Mouse (Mus musculus) forebrain, postnatal 0 days (tissue): ENCODE data around the gene Bzw2. TPM values are rescaled to one million over a fixed set of nuclear protein-coding genes. Genes with fewer than 3 reads are reported as not detected.
"Not testable (repeated sequence)": the region's sequence is repeated elsewhere in the genome, so short reads cannot be mapped to it uniquely, and the experiment has no call there.

Experiments
- ATAC-seq: fragments of 200-750 bp; cut with Nextera tagmentation; 2 replicates; pipeline ENCODE4 v1.8.0; 2017; ENCODE audit warnings: mild to moderate bottlenecking, moderate library complexity
- DNase-seq: peaks from one replicate; pipeline ENCODE4 v3.0.0-alpha.2; 2015
- H3K27ac ChIP-seq: fragments of 300-500 bp; sonication (generic); 2 replicates; pipeline ENCODE4 v1.5.1; 2014; ENCODE audit warnings: low read depth, mild to moderate bottlenecking, antibody characterized with exemption, low read length, moderate library complexity, mixed read lengths
- H3K27me3 ChIP-seq: fragments of 300-500 bp; sonication (generic); 2 replicates; pipeline ENCODE4 v1.6.1; 2014; ENCODE audit warnings: mild to moderate bottlenecking, low read length, mixed read lengths; ENCODE audit not compliant: insufficient read depth
- H3K36me3 ChIP-seq: fragments of 300-500 bp; sonication (generic); 2 replicates; pipeline ENCODE4 v1.6.1; 2014; ENCODE audit warnings: mild to moderate bottlenecking, moderate library complexity; ENCODE audit not compliant: insufficient read depth
- H3K4me1 ChIP-seq: fragments of 300-500 bp; sonication (generic); 2 replicates; pipeline ENCODE4 v1.6.1; 2014; ENCODE audit warnings: antibody characterized with exemption; ENCODE audit not compliant: insufficient read depth
- H3K4me2 ChIP-seq: fragments of 300-500 bp; sonication (generic); 2 replicates; pipeline ENCODE4 v1.6.1; 2014; ENCODE audit warnings: low read depth, mild to moderate bottlenecking, moderate library complexity
- H3K4me3 ChIP-seq: fragments of 300-500 bp; sonication (generic); 2 replicates; pipeline ENCODE4 v1.5.1; 2014; ENCODE audit warnings: low read depth, low read length, mixed read lengths
- H3K9ac ChIP-seq: fragments of 300-500 bp; sonication (generic); 2 replicates; pipeline ENCODE4 v1.6.1; 2014; ENCODE audit warnings: mild to moderate bottlenecking
- H3K9me3 ChIP-seq: fragments of 300-500 bp; sonication (generic); 2 replicates; pipeline ENCODE4 v1.6.1; 2016; ENCODE audit warnings: low read length
- CTCF ChIP-seq: sonication (generic); IDR thresholded peaks from 2 replicates; pipeline ENCODE4 v1.5.1; 2016; ENCODE audit warnings: antibody characterized with exemption, control low read depth, low read depth
- WGBS: fragments of 180-500 bp; shearing (Covaris S2); extraction: QIAGEN DNeasy Blood & Tissue Kit; methylation state at CpG from one replicate; pipeline ENCODE4 v1.1.7; 2014; 5-methylcytosine and 5-hydroxymethylcytosine counted together
- polyA plus RNA-seq: library from polyadenylated mRNA; unstranded; fragments of >200 nt; fragmentation: Nextera tagmentation; extraction: Ambion mirVana; gene quantifications from 2 replicates; pipeline ENCODE4 v1.2.1, GENCODE M21; 2015
- total RNA-seq: library from RNA; depleted of rRNA; stranded (reverse); fragments of >200 nt; gene quantifications from 2 replicates; pipeline ENCODE4 v1.2.3, GENCODE M21; 2014; rRNA removed

Gene Bzw2
- total RNA-seq = 379 and 428 TPM in 2 replicates
- 433 and 494 TPM in 2 replicates for polyA plus RNA-seq

- H3K27me3 ChIP-seq = no peaks in the 10 kb centered on the region
- H3K27ac ChIP-seq = peak within 1 kb of the TSS; percentile 91
- no peaks in the 10 kb centered on the region for H3K9me3 ChIP-seq
- peak; percentile 82 for DNase-seq
- peak within 1 kb of the TSS; percentile 79 for H3K4me3 ChIP-seq
- H3K4me1 ChIP-seq = peaks cover 13% of the 10 kb centered on the region; the same call in 1 of the 2 replicates
- WGBS = 3% methylated on average over 26 of the region's 26 CpGs
- H3K9ac ChIP-seq = peak within 1 kb of the TSS; percentile 85
- peak within 1 kb of the TSS; percentile 77 for H3K4me2 ChIP-seq
- peak; percentile 15 for ATAC-seq
- no peaks in the 10 kb centered on the region for H3K36me3 ChIP-seq
- no peak for TF ChIP-seq CTCF
These were observed at the start of gene Bzw2 for GRCm38 (mm10) chr12:36157638-36158308. Gene Bzw2, minus strand, starts transcription at chr12:36158080.

GRCm38 (mm10) chr12:36207072-36207799 lies 49.4 kb upstream of the Bzw2 start:
- H3K4me2 ChIP-seq = peak overlapping the region; percentile 20; the same call in 1 of the 2 replicates
- H3K27me3 ChIP-seq = no peaks in the 10 kb centered on the region
- no peaks in the 10 kb centered on the region for H3K36me3 ChIP-seq
- TF ChIP-seq CTCF = no peak
- H3K4me1 ChIP-seq = no peaks in the 10 kb centered on the region
- peak; percentile 65 for DNase-seq
- WGBS = 32% methylated on average over 9 of the region's 9 CpGs
- ATAC-seq = peak; percentile 93
- H3K9ac ChIP-seq = no peak overlapping the region
- no peak overlapping the region for H3K27ac ChIP-seq
- no peak overlapping the region for H3K4me3 ChIP-seq
- H3K9me3 ChIP-seq = no peaks in the 10 kb centered on the region

- not testable (repeated sequence) for H3K9me3 ChIP-seq, H3K4me2 ChIP-seq, H3K27me3 ChIP-seq, H3K9ac ChIP-seq, H3K4me3 ChIP-seq, ATAC-seq, H3K36me3 ChIP-seq, DNase-seq, H3K27ac ChIP-seq, H3K4me1 ChIP-seq
- WGBS = 47% methylated on average over 5 of the region's 5 CpGs
These were observed 47.8 kb upstream of the Bzw2 start for GRCm38 (mm10) chr12:36205579-36206119.

GRCm38 (mm10) chr12:36194976-36195375 lies 37.1 kb upstream of the Bzw2 start:
- no peak for TF ChIP-seq CTCF
- 95% methylated on average over 7 of the region's 7 CpGs for WGBS

GRCm38 (mm10) chr12:36190343-36190742 lies 32.5 kb upstream of the Bzw2 start:
- WGBS = 86% methylated on average over 5 of the region's 5 CpGs
- Histone ChIP-seq H3K4me1 (no peaks in the 10 kb centered on the region), H3K27ac (no peak overlapping the region), H3K36me3 (peaks cover 73% of the 10 kb centered on the region), H3K27me3 (no peaks in the 10 kb centered on the region), H3K9ac (no peak overlapping the region), H3K9me3 (no peaks in the 10 kb centered on the region), H3K4me3 (no peak overlapping the region), H3K4me2 (no peak overlapping the region)
- DNase-seq (no peak), ATAC-seq (no peak)
- no peak for TF ChIP-seq CTCF

More at GRCm38 (mm10) chr12:36194976-36195375, 37.1 kb upstream of the Bzw2 start:
- no peak overlapping the region for H3K9ac ChIP-seq
- DNase-seq (no peak), ATAC-seq (no peak)
- no peak overlapping the region for H3K4me3 ChIP-seq
- H3K27ac ChIP-seq = no peak overlapping the region
- peaks cover 11% of the 10 kb centered on the region; the same call in 1 of the 2 replicates for H3K9me3 ChIP-seq
- no peak overlapping the region for H3K4me2 ChIP-seq
- no peaks in the 10 kb centered on the region for H3K27me3 ChIP-seq
- peaks cover 72% of the 10 kb centered on the region for H3K36me3 ChIP-seq
- H3K4me1 ChIP-seq = no peaks in the 10 kb centered on the region

GRCm38 (mm10) chr12:36189610-36190009 lies 31.7 kb upstream of the Bzw2 start:
- H3K36me3 ChIP-seq = peaks cover 71% of the 10 kb centered on the region
- H3K27ac ChIP-seq = no peak overlapping the region
- no peak for TF ChIP-seq CTCF
- no peak overlapping the region for H3K4me2 ChIP-seq
- ATAC-seq = no peak
- 99% methylated on average over 3 of the region's 3 CpGs for WGBS
- H3K4me1 ChIP-seq = no peaks in the 10 kb centered on the region
- H3K27me3 ChIP-seq = no peaks in the 10 kb centered on the region
- H3K9ac ChIP-seq = no peak overlapping the region
- DNase-seq = no peak
- no peak overlapping the region for H3K4me3 ChIP-seq
- no peaks in the 10 kb centered on the region for H3K9me3 ChIP-seq

- Histone ChIP-seq H3K4me1 (no peaks in the 10 kb centered on the region), H3K4me3 (no peak overlapping the region), H3K9ac (no peak overlapping the region), H3K4me2 (no peak overlapping the region), H3K27ac (no peak overlapping the region), H3K9me3 (no peaks in the 10 kb centered on the region), H3K27me3 (no peaks in the 10 kb centered on the region), H3K36me3 (peaks cover 74% of the 10 kb centered on the region)
- no peak for TF ChIP-seq CTCF
- ATAC-seq (no peak), DNase-seq (no peak)
- WGBS = 82% methylated on average over 6 of the region's 6 CpGs
These were observed 29.2 kb upstream of the Bzw2 start for GRCm38 (mm10) chr12:36187081-36187480.
